Mouse (Mus musculus) ES-Bruce4 (cell line): ENCODE results near the gene Wdr76. TPM values are rescaled to one million over a fixed set of nuclear protein-coding genes. Genes with fewer than 3 reads are reported as not detected.

Experiments used
- H3K27ac ChIP-seq: 2 replicates; pipeline ENCODE4 v1.5.1; 2012; ENCODE audit warnings: low read length, inconsistent platforms; ENCODE audit not compliant: insufficient read depth
- H3K27me3 ChIP-seq: 2 replicates; pipeline ENCODE4 v1.6.1; 2012; ENCODE audit warnings: mild to moderate bottlenecking, low read length, inconsistent platforms; ENCODE audit not compliant: control insufficient read depth, poor library complexity, insufficient read depth, severe bottlenecking
- H3K36me3 ChIP-seq: 2 replicates; pipeline ENCODE4 v1.6.1; 2012; ENCODE audit warnings: inconsistent platforms, mild to moderate bottlenecking, low read length, moderate library complexity; ENCODE audit not compliant: control insufficient read depth, poor library complexity, insufficient read depth, severe bottlenecking
- H3K4me1 ChIP-seq: one replicate; pipeline ENCODE4 v1.8.1; 2011; ENCODE audit warnings: low read length; ENCODE audit not compliant: control insufficient read depth, insufficient read depth
- H3K4me3 ChIP-seq: 2 replicates; pipeline ENCODE4 v1.5.1; 2011; ENCODE audit warnings: low read depth, mild to moderate bottlenecking, low read length
- H3K9ac ChIP-seq: 2 replicates; pipeline ENCODE4 v1.6.1; 2012; ENCODE audit warnings: low read depth, mild to moderate bottlenecking, inconsistent platforms; ENCODE audit not compliant: poor library complexity, severe bottlenecking
- H3K9me3 ChIP-seq: replicated peaks from 2 replicates; pipeline ENCODE4 v1.6.1; 2012; ENCODE audit warnings: mild to moderate bottlenecking, low read length, inconsistent platforms; ENCODE audit not compliant: control insufficient read depth, poor library complexity, insufficient read depth, severe bottlenecking
- CTCF ChIP-seq: IDR thresholded peaks from one replicate; pipeline ENCODE4 v1.8.1; 2011; ENCODE audit warnings: low read depth, low read length
- EP300 ChIP-seq: IDR thresholded peaks from 2 replicates; pipeline ENCODE4 v1.6.1; 2011; ENCODE audit warnings: low read depth, low read length; ENCODE audit not compliant: insufficient read depth
- POLR2A ChIP-seq: IDR thresholded peaks from one replicate; pipeline ENCODE4 v1.8.1; 2011; ENCODE audit warnings: low read length; ENCODE audit not compliant: insufficient read depth
- polyA plus RNA-seq: library from polyadenylated mRNA; stranded (reverse); fragments of >200 nt; gene quantifications from 2 replicates; pipeline ENCODE4 v1.2.4, GENCODE M21; 2011; ENCODE audit warnings: low read depth; ENCODE audit not compliant: missing spikeins, insufficient read depth, insufficient read length

Gene Wdr76
- polyA plus RNA-seq, 1 experiment, result 40.6 TPM

- Histone ChIP-seq H3K27ac (no peak overlapping the region), H3K9ac (no peak overlapping the region), H3K4me3 (no peak overlapping the region), H3K9me3 (no peaks in the 10 kb centered on the region), H3K36me3 (no peaks in the 10 kb centered on the region), H3K27me3 (no peaks in the 10 kb centered on the region), H3K4me1 (peaks cover 3% of the 10 kb centered on the region)
- TF ChIP-seq POLR2A, result no peak
- no peak for TF ChIP-seq CTCF
- no peak for TF ChIP-seq EP300
These were observed 81.8 kb downstream of the Wdr76 start for GRCm38 (mm10) chr2:121588309-121588694.

- Histone ChIP-seq H3K9ac (no peak overlapping the region), H3K4me1 (peaks cover 3% of the 10 kb centered on the region), H3K27me3 (no peaks in the 10 kb centered on the region), H3K27ac (no peak overlapping the region), H3K36me3 (no peaks in the 10 kb centered on the region), H3K9me3 (no peaks in the 10 kb centered on the region), H3K4me3 (no peak overlapping the region)
- TF ChIP-seq POLR2A, result no peak
- TF ChIP-seq CTCF, result no peak
- no peak for TF ChIP-seq EP300
These were observed 87.6 kb downstream of the Wdr76 start for GRCm38 (mm10) chr2:121594131-121594530.

Other genes starting within 250 kb of the Wdr76 start
- 76.2 and 101 TPM in 2 replicates for gene Trp53bp1, start 235.3 kb upstream of the Wdr76 start, polyA plus RNA-seq
- gene Map1a, start 217.1 kb upstream of the Wdr76 start, polyA plus RNA-seq, result 5.3 and 9.2 TPM in 2 replicates
- gene Ppip5k1, start 151.3 kb upstream of the Wdr76 start, polyA plus RNA-seq, result 14.9 TPM in 2 replicates
- 23.2 and 28.4 TPM in 2 replicates for gene Ckmt1, start 149.0 kb upstream of the Wdr76 start, polyA plus RNA-seq
- not detected in 2 replicates for gene Strc, start 119.6 kb upstream of the Wdr76 start, polyA plus RNA-seq
- gene Pdia3, start 92.9 kb upstream of the Wdr76 start, polyA plus RNA-seq, result 486 and 515 TPM in 2 replicates
- gene Catsper2, start 92.9 kb upstream of the Wdr76 start, polyA plus RNA-seq, result 1.9 and 2.5 TPM in 2 replicates
- 16.2 and 18.1 TPM in 2 replicates for gene Ell3, start 62.4 kb upstream of the Wdr76 start, polyA plus RNA-seq
- 367 and 428 TPM in 2 replicates for gene Serf2, start 57.5 kb upstream of the Wdr76 start, polyA plus RNA-seq
- gene Hypk, start 53.4 kb upstream of the Wdr76 start, polyA plus RNA-seq, result 102 and 107 TPM in 2 replicates
- 0.27 TPM in 1 of 2 replicates, not detected in the other for gene Serinc4, start 49.9 kb upstream of the Wdr76 start, polyA plus RNA-seq
- 25.9 and 28.0 TPM in 2 replicates for gene Mfap1b, start 32.7 kb upstream of the Wdr76 start, polyA plus RNA-seq
- 22.0 and 22.8 TPM in 2 replicates for gene Mfap1a, start 58 bp upstream of the Wdr76 start, polyA plus RNA-seq